Mouse (Mus musculus): ENCODE data around the gene Haus2. TPM values are rescaled to one million over a fixed set of nuclear protein-coding genes. Genes with fewer than 3 reads are reported as not detected.

The Haus2 gene
- polyA plus RNA-seq, 1 experiment: 34.5 TPM

GRCm38 (mm10) chr2:120599506-120599905 is 9.7 kb upstream of the Haus2 start:
- no peak overlapping the region for H3K9ac ChIP-seq (ENCODE audit: low read depth, poor library complexity, severe bottlenecking)
- H3K4me1 ChIP-seq (ENCODE audit: control insufficient read depth, insufficient read depth, low read length): no peaks in the 10 kb centered on the region
- no peak for TF ChIP-seq CTCF (IDR thresholded peaks at IDR 0.05; ENCODE audit: low read depth, low read length)
- TF ChIP-seq POLR2A (IDR thresholded peaks at IDR 0.05; ENCODE audit: insufficient read depth, low read length): no peak
- no peak for TF ChIP-seq EP300 (IDR thresholded peaks at IDR 0.05; ENCODE audit: insufficient read depth, low read depth, low read length)
- H3K27ac ChIP-seq (ENCODE audit: insufficient read depth, low read length): no peak overlapping the region
- no peaks in the 10 kb centered on the region for H3K9me3 ChIP-seq (replicated peaks; ENCODE audit: control insufficient read depth, insufficient read depth, low read length, poor library complexity, severe bottlenecking)
- H3K27me3 ChIP-seq (ENCODE audit: control insufficient read depth, insufficient read depth, low read length, poor library complexity, severe bottlenecking): no peaks in the 10 kb centered on the region
- no peak overlapping the region for H3K4me3 ChIP-seq (ENCODE audit: low read depth, low read length)
- H3K36me3 ChIP-seq (ENCODE audit: control insufficient read depth, insufficient read depth, low read length, poor library complexity, severe bottlenecking): peaks cover 10% of the 10 kb centered on the region

DNA sequence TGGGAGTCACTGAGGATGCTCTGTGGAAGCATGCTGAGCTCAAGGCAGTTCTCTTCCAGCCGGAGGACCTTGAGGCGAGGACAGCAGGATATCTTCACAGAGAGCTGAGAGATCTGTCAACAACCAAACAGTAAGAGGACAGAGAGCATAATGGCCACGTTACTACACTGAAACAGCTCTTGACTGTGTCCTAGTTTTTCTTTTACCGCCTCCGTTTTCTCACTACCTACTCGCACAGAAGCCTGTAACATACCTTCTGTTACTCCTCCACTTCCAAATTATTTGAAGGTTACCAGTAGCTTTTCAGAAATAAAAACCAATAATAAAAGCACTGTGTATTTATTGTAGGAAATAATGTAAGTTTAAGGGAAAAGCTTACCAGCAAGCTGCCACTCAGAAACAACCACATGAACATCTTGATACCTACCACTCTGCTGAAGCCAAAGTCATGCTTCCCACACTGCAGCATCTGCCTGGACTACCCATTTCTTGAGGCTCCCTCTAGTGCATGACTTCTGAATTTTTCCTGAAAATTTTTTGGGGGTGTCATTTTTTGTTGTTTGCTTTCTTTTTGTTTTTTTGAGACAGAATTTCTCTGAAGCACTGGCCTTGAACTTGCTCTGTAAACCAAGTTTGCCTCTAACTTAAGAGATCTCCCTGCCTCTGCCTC is 3.0 kb upstream of the Haus2 start:
- TF ChIP-seq EP300 (IDR thresholded peaks at IDR 0.05; ENCODE audit: insufficient read depth, low read depth, low read length) (no peak), POLR2A (IDR thresholded peaks at IDR 0.05; ENCODE audit: insufficient read depth, low read length) (no peak), CTCF (IDR thresholded peaks at IDR 0.05; ENCODE audit: low read depth, low read length) (no peak)
- no peaks in the 10 kb centered on the region for H3K9me3 ChIP-seq (replicated peaks; ENCODE audit: control insufficient read depth, insufficient read depth, low read length, poor library complexity, severe bottlenecking)
- H3K27me3 ChIP-seq (ENCODE audit: control insufficient read depth, insufficient read depth, low read length, poor library complexity, severe bottlenecking): no peaks in the 10 kb centered on the region
- no peaks in the 10 kb centered on the region for H3K4me1 ChIP-seq (ENCODE audit: control insufficient read depth, insufficient read depth, low read length)
- H3K36me3 ChIP-seq (ENCODE audit: control insufficient read depth, insufficient read depth, low read length, poor library complexity, severe bottlenecking): no peaks in the 10 kb centered on the region; the same call in 1 of the 2 replicates
- no peak overlapping the region for H3K27ac ChIP-seq (ENCODE audit: insufficient read depth, low read length)
- H3K9ac ChIP-seq (ENCODE audit: low read depth, poor library complexity, severe bottlenecking): no peak overlapping the region
- H3K4me3 ChIP-seq (ENCODE audit: low read depth, low read length): no peak overlapping the region

DNA sequence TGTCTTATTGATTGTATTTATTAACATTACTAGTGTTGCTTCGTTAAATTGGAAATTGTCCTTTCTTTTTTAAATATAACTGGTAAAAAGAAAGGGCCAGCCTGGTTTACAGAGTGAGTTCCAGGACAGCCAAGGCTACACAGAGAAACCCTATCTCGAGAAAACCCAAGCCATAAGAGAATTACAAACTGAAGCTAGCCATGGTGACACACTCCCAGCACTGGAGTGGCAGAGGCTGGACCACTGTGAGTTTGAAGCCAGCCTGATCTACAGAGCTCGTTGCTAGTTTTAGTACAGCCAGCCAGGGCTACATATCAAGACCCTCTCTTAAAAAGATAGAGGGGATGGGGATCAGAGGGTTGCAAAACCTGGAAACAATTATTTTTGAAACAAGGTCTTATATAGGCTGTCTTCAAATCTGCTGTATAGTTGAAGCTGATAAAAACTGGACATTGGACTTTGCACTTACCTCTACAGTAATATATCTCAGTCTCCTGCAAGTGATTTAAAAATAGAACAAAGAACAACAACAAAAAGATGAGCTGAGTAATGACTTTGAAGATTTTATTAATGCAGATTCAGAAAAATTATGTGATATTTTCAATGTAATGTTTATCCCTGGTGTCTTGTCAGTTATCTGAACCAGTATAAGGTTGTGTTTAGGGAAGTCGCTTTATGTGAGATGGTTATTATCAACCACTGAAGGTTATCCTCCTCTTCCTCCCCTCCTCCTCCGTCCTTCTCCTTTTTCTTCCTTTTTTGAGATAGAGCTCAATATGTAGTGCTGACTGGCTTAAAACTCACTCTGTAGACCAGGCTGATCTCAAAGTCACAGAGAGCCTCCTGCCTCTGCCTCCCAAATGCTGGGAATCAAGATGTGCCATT is 7.3 kb downstream of the Haus2 start:
- no peak overlapping the region for H3K9ac ChIP-seq (ENCODE audit: low read depth, poor library complexity, severe bottlenecking)
- no peak overlapping the region for H3K27ac ChIP-seq (ENCODE audit: insufficient read depth, low read length)
- peaks cover 40% of the 10 kb centered on the region for H3K36me3 ChIP-seq (ENCODE audit: control insufficient read depth, insufficient read depth, low read length, poor library complexity, severe bottlenecking)
- H3K27me3 ChIP-seq (ENCODE audit: control insufficient read depth, insufficient read depth, low read length, poor library complexity, severe bottlenecking): no peaks in the 10 kb centered on the region
- H3K4me3 ChIP-seq (ENCODE audit: low read depth, low read length): no peak overlapping the region
- TF ChIP-seq POLR2A (IDR thresholded peaks at IDR 0.05; ENCODE audit: insufficient read depth, low read length) (no peak), EP300 (IDR thresholded peaks at IDR 0.05; ENCODE audit: insufficient read depth, low read depth, low read length) (no peak), CTCF (IDR thresholded peaks at IDR 0.05; ENCODE audit: low read depth, low read length) (no peak)
- no peaks in the 10 kb centered on the region for H3K9me3 ChIP-seq (replicated peaks; ENCODE audit: control insufficient read depth, insufficient read depth, low read length, poor library complexity, severe bottlenecking)
- no peaks in the 10 kb centered on the region for H3K4me1 ChIP-seq (ENCODE audit: control insufficient read depth, insufficient read depth, low read length)

GRCm38 (mm10) chr2:120619538-120619937 is 10.4 kb downstream of the Haus2 start:
- Histone ChIP-seq H3K4me3 (ENCODE audit: low read depth, low read length) (no peak overlapping the region), H3K9me3 (replicated peaks; ENCODE audit: control insufficient read depth, insufficient read depth, low read length, poor library complexity, severe bottlenecking) (no peaks in the 10 kb centered on the region), H3K27ac (ENCODE audit: insufficient read depth, low read length) (no peak overlapping the region), H3K27me3 (ENCODE audit: control insufficient read depth, insufficient read depth, low read length, poor library complexity, severe bottlenecking) (no peaks in the 10 kb centered on the region; the same call in 1 of the 2 replicates), H3K9ac (ENCODE audit: low read depth, poor library complexity, severe bottlenecking) (no peak overlapping the region), H3K4me1 (ENCODE audit: control insufficient read depth, insufficient read depth, low read length) (no peaks in the 10 kb centered on the region), H3K36me3 (ENCODE audit: control insufficient read depth, insufficient read depth, low read length, poor library complexity, severe bottlenecking) (peaks cover 28% of the 10 kb centered on the region)
- TF ChIP-seq CTCF (IDR thresholded peaks at IDR 0.05; ENCODE audit: low read depth, low read length): peak; percentile 42
- no peak for TF ChIP-seq POLR2A (IDR thresholded peaks at IDR 0.05; ENCODE audit: insufficient read depth, low read length)
- TF ChIP-seq EP300 (IDR thresholded peaks at IDR 0.05; ENCODE audit: insufficient read depth, low read depth, low read length): no peak

DNA sequence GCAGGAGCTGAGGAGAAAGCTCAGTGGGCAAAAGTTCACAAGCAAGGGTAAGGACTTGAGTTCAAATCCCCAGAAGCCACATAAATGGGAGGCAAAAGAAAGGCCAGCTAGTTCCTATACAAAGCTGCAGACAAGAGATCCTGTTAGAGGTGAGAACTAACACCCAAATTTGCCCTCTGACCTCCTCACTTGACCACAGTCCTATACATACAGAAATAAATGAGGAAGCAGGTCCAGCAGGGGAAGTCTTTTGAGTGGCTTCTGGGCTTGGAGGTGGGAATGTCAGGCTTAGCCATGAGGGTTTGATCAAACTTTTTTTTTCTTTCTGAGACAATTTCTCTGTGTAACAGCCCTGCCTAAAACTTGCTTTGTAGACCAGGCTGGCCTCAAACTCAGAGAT is 13.7 kb downstream of the Haus2 start:
- H3K36me3 ChIP-seq (ENCODE audit: control insufficient read depth, insufficient read depth, low read length, poor library complexity, severe bottlenecking): peaks cover 11% of the 10 kb centered on the region
- H3K27ac ChIP-seq (ENCODE audit: insufficient read depth, low read length): no peak overlapping the region
- no peaks in the 10 kb centered on the region for H3K4me1 ChIP-seq (ENCODE audit: control insufficient read depth, insufficient read depth, low read length)
- H3K9me3 ChIP-seq (replicated peaks; ENCODE audit: control insufficient read depth, insufficient read depth, low read length, poor library complexity, severe bottlenecking): no peaks in the 10 kb centered on the region
- no peak overlapping the region for H3K4me3 ChIP-seq (ENCODE audit: low read depth, low read length)
- H3K9ac ChIP-seq (ENCODE audit: low read depth, poor library complexity, severe bottlenecking): no peak overlapping the region
- no peak for TF ChIP-seq EP300 (IDR thresholded peaks at IDR 0.05; ENCODE audit: insufficient read depth, low read depth, low read length)
- no peak for TF ChIP-seq CTCF (IDR thresholded peaks at IDR 0.05; ENCODE audit: low read depth, low read length)
- TF ChIP-seq POLR2A (IDR thresholded peaks at IDR 0.05; ENCODE audit: insufficient read depth, low read length): no peak
- H3K27me3 ChIP-seq (ENCODE audit: control insufficient read depth, insufficient read depth, low read length, poor library complexity, severe bottlenecking): no peaks in the 10 kb centered on the region; the same call in 1 of the 2 replicates

Data from ES-Bruce4 (cell line).